Mouse (Mus musculus): Measurements from ENCODE around the gene Nebl. TPM values are rescaled to one million over a fixed set of nuclear protein-coding genes. Genes with fewer than 3 reads are reported as not detected.

Nebl gene
- polyA plus RNA-seq (2014; fragmentation: Nextera tagmentation; extraction: Ambion mirVana) = 4.6 and 5.3 TPM in 2 replicates

DNA sequence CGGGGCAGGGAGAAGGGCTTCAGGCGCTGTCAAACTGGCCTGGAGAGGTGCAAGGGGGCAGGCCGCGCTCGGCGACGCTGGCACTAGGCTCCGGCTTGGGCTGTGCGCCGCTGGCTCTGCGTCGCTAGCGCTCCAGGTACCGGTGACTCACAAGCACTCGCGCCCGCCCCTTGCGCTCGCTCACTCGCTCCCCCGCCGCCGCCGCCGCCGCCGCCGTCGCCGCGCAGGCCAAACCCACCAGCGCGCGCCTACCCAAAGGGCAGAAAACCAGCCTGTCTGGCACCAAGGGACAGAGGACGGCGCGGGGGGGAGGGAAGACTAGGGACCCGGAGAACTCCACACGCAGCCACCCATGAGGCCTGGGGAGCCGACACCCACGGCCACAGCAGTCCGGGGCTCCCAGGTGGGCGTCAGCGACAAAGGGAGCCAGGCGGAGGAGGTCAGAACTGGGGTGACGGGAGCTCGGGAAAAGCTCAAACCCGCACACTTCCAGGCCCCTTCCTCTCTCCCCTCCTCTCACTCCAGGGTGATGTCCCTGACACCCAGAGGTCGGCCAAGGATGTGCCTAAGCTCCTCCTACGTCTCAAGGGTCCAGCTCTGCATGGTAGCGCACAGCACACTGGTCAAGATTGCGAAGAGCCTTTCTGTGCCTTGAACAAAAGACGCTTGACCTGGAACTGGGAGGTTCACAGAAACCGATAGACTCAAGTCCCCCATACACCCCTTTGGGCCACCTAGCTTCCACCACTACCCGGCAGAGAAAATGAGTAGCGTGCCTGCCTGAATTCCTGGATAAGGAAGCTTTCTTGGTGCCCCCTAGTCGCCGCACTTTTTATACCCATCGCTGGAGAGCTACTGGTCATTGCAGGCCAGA lies at the start of gene Nebl:
TSS of gene Nebl (minus strand) at position 508 of the 874 bp plus-strand sequence.
- DNase-seq (ENCODE audit: low spot score) (peak; percentile 86), ATAC-seq (replicated peaks; ENCODE audit: low FRiP score) (peak; percentile 85)
- Histone ChIP-seq H3K4me2 (ENCODE audit: low read depth, low read length, severe bottlenecking) (peak within 1 kb of the TSS; percentile 97), H3K4me3 (ENCODE audit: low read depth, low read length) (peak within 1 kb of the TSS; percentile 57), H3K36me3 (ENCODE audit: control insufficient read depth, insufficient read depth, low read length) (no peaks in the 10 kb centered on the region), H3K27ac (ENCODE audit: low read depth, low read length) (no peak within 1 kb of the TSS), H3K4me1 (replicated peaks; ENCODE audit: control insufficient read depth, insufficient read depth, low read length) (peaks cover 10% of the 10 kb centered on the region; the same call in 1 of the 2 replicates), H3K9me3 (ENCODE audit: control insufficient read depth, low read length) (no peaks in the 10 kb centered on the region), H3K27me3 (ENCODE audit: control insufficient read depth, insufficient read depth, low read length) (peaks cover 11% of the 10 kb centered on the region), H3K9ac (ENCODE audit: low read length) (peak within 1 kb of the TSS; percentile 70)
- under 1% methylated on average over 57 of the region's 59 CpGs for WGBS

DNA sequence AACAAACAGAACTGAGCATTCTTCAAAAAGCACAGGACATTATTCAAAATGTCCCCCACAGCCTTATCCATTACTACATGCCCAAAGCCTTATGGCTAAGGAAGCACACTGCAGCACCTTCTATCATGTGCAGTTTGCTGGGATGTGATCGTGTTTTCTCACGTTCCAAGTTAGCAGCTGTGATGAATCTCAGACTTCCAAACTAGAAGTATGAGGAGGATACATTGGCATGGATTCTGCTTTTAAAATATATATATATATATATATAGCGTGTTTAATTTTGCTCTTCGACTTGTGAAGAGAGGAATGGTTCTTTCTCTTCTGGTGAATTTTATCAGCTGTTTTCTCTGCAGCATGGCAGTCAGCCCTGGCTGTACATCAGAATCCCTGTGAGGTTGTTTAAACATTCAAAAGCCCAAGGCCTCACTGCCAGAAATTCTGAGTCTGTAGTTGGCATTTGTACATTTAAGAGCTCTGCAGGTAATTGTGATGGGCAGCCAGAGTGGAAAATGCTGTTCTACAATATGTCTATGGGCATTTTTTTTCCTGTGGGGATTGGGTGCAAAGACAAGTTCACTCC lies 39.1 kb upstream of the Nebl start:
- ATAC-seq (replicated peaks; ENCODE audit: low FRiP score) = no peak
- no peak overlapping the region for H3K9ac ChIP-seq (ENCODE audit: low read length)
- no peak overlapping the region for H3K4me2 ChIP-seq (ENCODE audit: low read depth, low read length, severe bottlenecking)
- no peak overlapping the region for H3K27ac ChIP-seq (ENCODE audit: low read depth, low read length)
- H3K27me3 ChIP-seq (ENCODE audit: control insufficient read depth, insufficient read depth, low read length) = no peaks in the 10 kb centered on the region; the same call in 1 of the 2 replicates
- no peak for DNase-seq (ENCODE audit: low spot score)
- no peaks in the 10 kb centered on the region for H3K9me3 ChIP-seq (ENCODE audit: control insufficient read depth, low read length)
- no peak overlapping the region for H3K4me3 ChIP-seq (ENCODE audit: low read depth, low read length)
- no peaks in the 10 kb centered on the region for H3K4me1 ChIP-seq (replicated peaks; ENCODE audit: control insufficient read depth, insufficient read depth, low read length)
- WGBS = 92% methylated on average over 4 of the region's 4 CpGs
- no peaks in the 10 kb centered on the region for H3K36me3 ChIP-seq (ENCODE audit: control insufficient read depth, insufficient read depth, low read length)

DNA sequence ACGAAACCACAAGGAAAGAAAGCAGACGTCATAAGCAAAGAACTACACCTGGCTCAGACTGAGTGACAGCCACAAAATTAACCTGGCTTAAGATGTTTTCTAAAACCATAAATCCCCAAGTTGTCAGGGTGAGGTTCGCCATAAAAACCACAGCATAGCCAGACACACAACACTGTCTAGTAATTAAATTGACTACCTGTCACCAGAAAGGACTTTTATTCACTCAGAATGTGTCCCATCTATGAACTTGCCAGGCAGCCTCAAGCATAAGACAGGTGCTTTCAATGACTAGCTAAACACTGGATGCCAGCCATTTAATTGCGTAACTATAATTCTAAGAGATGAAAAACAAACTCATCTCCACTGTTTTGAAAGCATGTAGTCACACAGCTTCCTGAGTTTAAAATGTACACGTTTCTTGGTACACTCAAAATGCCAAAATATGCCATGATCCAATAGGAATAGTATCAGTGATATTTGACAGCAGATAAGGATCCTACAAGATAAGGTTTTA lies 38.0 kb upstream of the Nebl start:
- Histone ChIP-seq H3K4me3 (ENCODE audit: low read depth, low read length) (no peak overlapping the region), H3K4me1 (replicated peaks; ENCODE audit: control insufficient read depth, insufficient read depth, low read length) (no peaks in the 10 kb centered on the region), H3K4me2 (ENCODE audit: low read depth, low read length, severe bottlenecking) (no peak overlapping the region), H3K27ac (ENCODE audit: low read depth, low read length) (no peak overlapping the region), H3K9me3 (ENCODE audit: control insufficient read depth, low read length) (no peaks in the 10 kb centered on the region), H3K36me3 (ENCODE audit: control insufficient read depth, insufficient read depth, low read length) (no peaks in the 10 kb centered on the region), H3K27me3 (ENCODE audit: control insufficient read depth, insufficient read depth, low read length) (no peaks in the 10 kb centered on the region; the same call in 1 of the 2 replicates), H3K9ac (ENCODE audit: low read length) (no peak overlapping the region)
- 85% methylated on average over 5 of the region's 5 CpGs for WGBS
- DNase-seq (ENCODE audit: low spot score) (no peak), ATAC-seq (replicated peaks; ENCODE audit: low FRiP score) (no peak)

DNA sequence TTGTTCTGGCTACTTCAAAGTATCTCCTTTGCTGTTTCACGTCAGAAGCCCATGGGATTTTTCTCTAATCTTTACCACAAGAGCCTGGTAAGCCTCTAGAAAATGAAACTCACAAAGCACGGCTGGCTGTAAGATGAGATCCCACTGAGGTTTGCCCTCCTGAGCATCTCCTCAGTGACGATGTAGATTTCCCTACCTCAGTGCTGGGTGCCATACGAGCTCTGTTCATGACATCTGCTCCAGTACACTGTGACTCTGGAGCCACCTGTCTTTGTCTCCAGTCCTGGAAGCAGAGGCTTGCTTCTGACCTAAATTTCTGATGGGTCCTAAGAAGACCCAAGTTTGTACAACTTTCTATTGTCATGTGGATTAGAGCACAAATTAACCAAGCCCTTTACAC lies 25.0 kb upstream of the Nebl start:
- no peak for ATAC-seq (replicated peaks; ENCODE audit: low FRiP score)
- WGBS = 57% methylated on average over 4 of the region's 4 CpGs

DNA sequence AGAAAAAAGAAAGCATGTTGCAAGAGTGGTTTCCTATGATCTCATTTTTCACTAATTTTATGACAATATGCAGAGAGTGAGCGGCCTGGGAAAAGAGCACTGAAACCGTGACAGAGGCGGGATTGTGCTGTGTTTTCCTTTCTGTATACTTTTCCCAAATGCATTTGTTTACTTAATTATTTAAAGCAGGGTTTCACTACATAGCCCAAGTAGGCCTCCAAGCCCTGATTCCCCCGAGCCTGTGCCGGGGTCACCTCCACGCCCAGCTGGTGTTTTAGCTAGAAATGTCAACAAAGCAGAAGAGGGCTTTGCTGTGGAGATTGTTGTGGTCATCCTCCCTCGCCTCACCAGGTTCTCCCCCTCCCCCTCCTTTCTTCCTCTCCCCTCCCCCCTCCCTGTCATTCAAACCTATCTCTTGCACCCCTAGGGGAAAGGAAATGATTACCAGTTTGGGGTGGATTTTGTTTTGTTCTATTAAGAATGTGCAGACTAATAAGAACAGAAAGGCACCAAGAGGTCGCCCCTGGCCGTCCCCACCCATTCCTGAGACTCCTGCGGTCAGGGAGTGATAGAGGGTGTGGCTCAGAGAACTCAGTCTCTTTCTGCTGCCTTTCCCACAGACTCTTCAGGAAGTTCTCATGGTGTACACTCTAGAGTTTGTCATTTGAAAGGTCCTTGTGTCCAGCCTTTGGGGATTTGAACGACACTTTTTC lies 10.9 kb upstream of the Nebl start:
- H3K27ac ChIP-seq (ENCODE audit: low read depth, low read length) = peak overlapping the region; percentile 74
- ATAC-seq (replicated peaks; ENCODE audit: low FRiP score) = peak; percentile 65
- WGBS = under 1% methylated on average over 11 of the region's 11 CpGs
- H3K9ac ChIP-seq (ENCODE audit: low read length) = no peak overlapping the region
- peaks cover 9% of the 10 kb centered on the region for H3K4me1 ChIP-seq (replicated peaks; ENCODE audit: control insufficient read depth, insufficient read depth, low read length)
- peak overlapping the region; percentile 11 for H3K4me3 ChIP-seq (ENCODE audit: low read depth, low read length)
- H3K9me3 ChIP-seq (ENCODE audit: control insufficient read depth, low read length) = no peaks in the 10 kb centered on the region
- H3K27me3 ChIP-seq (ENCODE audit: control insufficient read depth, insufficient read depth, low read length) = no peaks in the 10 kb centered on the region
- DNase-seq (ENCODE audit: low spot score) = peak; percentile 54
- H3K36me3 ChIP-seq (ENCODE audit: control insufficient read depth, insufficient read depth, low read length) = no peaks in the 10 kb centered on the region
- peak overlapping the region; percentile 45 for H3K4me2 ChIP-seq (ENCODE audit: low read depth, low read length, severe bottlenecking)

More for the DNA sequence above, 25.0 kb upstream of the Nebl start:
- no peaks in the 10 kb centered on the region for H3K4me1 ChIP-seq (replicated peaks; ENCODE audit: control insufficient read depth, insufficient read depth, low read length)
- H3K9ac ChIP-seq (ENCODE audit: low read length) = no peak overlapping the region
- H3K27me3 ChIP-seq (ENCODE audit: control insufficient read depth, insufficient read depth, low read length) = no peaks in the 10 kb centered on the region
- no peak overlapping the region for H3K4me3 ChIP-seq (ENCODE audit: low read depth, low read length)
- H3K4me2 ChIP-seq (ENCODE audit: low read depth, low read length, severe bottlenecking) = no peak overlapping the region
- no peak overlapping the region for H3K27ac ChIP-seq (ENCODE audit: low read depth, low read length)
- H3K36me3 ChIP-seq (ENCODE audit: control insufficient read depth, insufficient read depth, low read length) = no peaks in the 10 kb centered on the region
- no peak for DNase-seq (ENCODE audit: low spot score)
- H3K9me3 ChIP-seq (ENCODE audit: control insufficient read depth, low read length) = no peaks in the 10 kb centered on the region

DNA sequence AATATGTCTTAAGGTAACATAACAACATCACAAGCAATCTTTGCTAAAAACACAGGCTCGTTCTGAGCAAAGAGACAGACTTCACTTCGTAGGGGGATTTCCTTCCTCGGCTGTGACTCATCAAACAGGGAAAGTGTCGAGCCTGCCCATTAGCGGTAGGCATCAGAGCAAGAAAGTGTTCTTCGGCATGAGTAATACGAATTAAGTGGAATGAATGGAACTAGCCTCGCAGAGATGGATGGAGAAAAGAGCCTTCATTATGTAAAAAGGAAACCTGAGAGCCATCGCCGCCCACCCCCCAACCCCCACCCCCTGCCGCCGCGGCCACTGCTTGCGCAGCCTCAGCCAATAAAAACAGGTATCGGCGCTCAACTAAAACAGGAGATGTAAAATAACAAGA lies 10.3 kb upstream of the Nebl start:
- WGBS = 0% methylated on average over 16 of the region's 16 CpGs
- Histone ChIP-seq H3K9me3 (ENCODE audit: control insufficient read depth, low read length) (no peaks in the 10 kb centered on the region), H3K4me1 (replicated peaks; ENCODE audit: control insufficient read depth, insufficient read depth, low read length) (peaks cover 9% of the 10 kb centered on the region), H3K9ac (ENCODE audit: low read length) (no peak overlapping the region), H3K27me3 (ENCODE audit: control insufficient read depth, insufficient read depth, low read length) (no peaks in the 10 kb centered on the region), H3K4me3 (ENCODE audit: low read depth, low read length) (peak overlapping the region; percentile 11), H3K27ac (ENCODE audit: low read depth, low read length) (peak overlapping the region; percentile 74; the same call in 1 of the 2 replicates), H3K36me3 (ENCODE audit: control insufficient read depth, insufficient read depth, low read length) (no peaks in the 10 kb centered on the region), H3K4me2 (ENCODE audit: low read depth, low read length, severe bottlenecking) (peak overlapping the region; percentile 45)
- ATAC-seq (replicated peaks; ENCODE audit: low FRiP score) (peak; percentile 88), DNase-seq (ENCODE audit: low spot score) (peak; percentile 86)

DNA sequence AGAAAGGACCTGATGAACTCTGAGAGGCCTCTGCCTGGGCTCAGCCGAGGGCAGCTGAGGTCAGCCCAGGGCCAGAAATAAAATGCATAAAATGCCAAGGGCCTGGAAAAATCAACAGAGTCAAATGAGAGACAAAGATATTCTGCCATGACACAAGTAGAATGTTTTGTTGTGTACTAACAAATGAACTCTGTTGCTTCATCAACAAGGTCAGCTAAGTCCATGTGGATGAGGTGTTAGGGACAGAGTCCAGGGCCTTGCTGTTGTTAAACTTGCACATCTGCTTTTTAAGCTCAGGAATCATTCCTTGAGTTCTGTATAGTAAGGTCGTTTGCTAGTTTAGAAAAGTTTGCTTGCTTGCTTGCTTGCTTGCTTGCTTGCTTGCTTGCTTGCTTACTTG lies 9.2 kb upstream of the Nebl start:
- peaks cover 9% of the 10 kb centered on the region for H3K4me1 ChIP-seq (replicated peaks; ENCODE audit: control insufficient read depth, insufficient read depth, low read length)
- H3K9me3 ChIP-seq (ENCODE audit: control insufficient read depth, low read length) = no peaks in the 10 kb centered on the region
- WGBS = 32% methylated on average over 2 of the region's 2 CpGs
- no peak overlapping the region for H3K27ac ChIP-seq (ENCODE audit: low read depth, low read length)
- no peak for ATAC-seq (replicated peaks; ENCODE audit: low FRiP score)
- no peak overlapping the region for H3K4me2 ChIP-seq (ENCODE audit: low read depth, low read length, severe bottlenecking)
- H3K9ac ChIP-seq (ENCODE audit: low read length) = no peak overlapping the region
- H3K27me3 ChIP-seq (ENCODE audit: control insufficient read depth, insufficient read depth, low read length) = no peaks in the 10 kb centered on the region
- no peaks in the 10 kb centered on the region for H3K36me3 ChIP-seq (ENCODE audit: control insufficient read depth, insufficient read depth, low read length)
- no peak for DNase-seq (ENCODE audit: low spot score)
- no peak overlapping the region for H3K4me3 ChIP-seq (ENCODE audit: low read depth, low read length)

DNA sequence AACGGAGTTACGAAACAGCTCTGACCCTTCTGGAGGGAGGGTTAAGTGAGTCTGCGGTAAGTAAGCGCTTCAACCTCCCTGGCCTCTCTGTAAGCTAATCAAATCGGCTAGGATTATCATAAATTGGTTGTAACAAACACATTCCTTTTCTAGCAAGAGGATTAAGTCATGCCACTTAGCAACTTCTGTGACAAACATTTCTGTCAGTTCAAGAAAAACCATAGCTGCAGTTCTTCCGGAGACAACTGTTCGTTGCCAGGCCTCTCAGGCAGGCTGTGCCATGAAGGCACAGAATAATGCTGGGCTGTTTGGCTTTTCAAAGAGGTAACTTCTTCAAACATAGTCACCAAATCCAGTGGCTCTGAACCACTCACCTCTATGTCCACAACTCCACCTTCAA lies 946 bp upstream of the Nebl start:
- 12% methylated on average over 7 of the region's 7 CpGs for WGBS
- Histone ChIP-seq H3K27ac (ENCODE audit: low read depth, low read length) (no peak overlapping the region), H3K27me3 (ENCODE audit: control insufficient read depth, insufficient read depth, low read length) (peaks cover 11% of the 10 kb centered on the region), H3K36me3 (ENCODE audit: control insufficient read depth, insufficient read depth, low read length) (no peaks in the 10 kb centered on the region), H3K4me1 (replicated peaks; ENCODE audit: control insufficient read depth, insufficient read depth, low read length) (peaks cover 10% of the 10 kb centered on the region; the same call in 1 of the 2 replicates), H3K4me2 (ENCODE audit: low read depth, low read length, severe bottlenecking) (0 out of 2 replicates have a peak overlapping the region, but pooled peaks have one; percentile 97), H3K9me3 (ENCODE audit: control insufficient read depth, low read length) (no peaks in the 10 kb centered on the region), H3K4me3 (ENCODE audit: low read depth, low read length) (no peak overlapping the region), H3K9ac (ENCODE audit: low read length) (no peak overlapping the region)
- ATAC-seq (replicated peaks; ENCODE audit: low FRiP score) = no peak
- no peak for DNase-seq (ENCODE audit: low spot score)

All from forebrain, embryonic 11.5 days (tissue).